Mouse (Mus musculus): Measurements from ENCODE around the gene Jhy.

GRCm38 (mm10) chr9:40964418-40964714 lies 448 bp upstream of the Jhy start:
- no peak for TF ChIP-seq POLR2A (IDR thresholded peaks at IDR 0.05; ENCODE audit: borderline replicate concordance, low read depth, low read length)
- no peak for TF ChIP-seq CTCF (IDR thresholded peaks at IDR 0.05; ENCODE audit: low read depth, low read length)
